Mouse (Mus musculus) adipocyte (in vitro differentiated cells): Measurements from ENCODE around the gene Elfn1.
"Not testable (repeated sequence)": the region's sequence is repeated elsewhere in the genome, so short reads cannot be mapped to it uniquely, and the experiment has no call there.

Experiments
- DNase-seq: peaks from one replicate; pipeline ENCODE4 v3.0.0-alpha.2; 2016; ENCODE audit warnings: low spot score

The Elfn1 gene

DNA sequence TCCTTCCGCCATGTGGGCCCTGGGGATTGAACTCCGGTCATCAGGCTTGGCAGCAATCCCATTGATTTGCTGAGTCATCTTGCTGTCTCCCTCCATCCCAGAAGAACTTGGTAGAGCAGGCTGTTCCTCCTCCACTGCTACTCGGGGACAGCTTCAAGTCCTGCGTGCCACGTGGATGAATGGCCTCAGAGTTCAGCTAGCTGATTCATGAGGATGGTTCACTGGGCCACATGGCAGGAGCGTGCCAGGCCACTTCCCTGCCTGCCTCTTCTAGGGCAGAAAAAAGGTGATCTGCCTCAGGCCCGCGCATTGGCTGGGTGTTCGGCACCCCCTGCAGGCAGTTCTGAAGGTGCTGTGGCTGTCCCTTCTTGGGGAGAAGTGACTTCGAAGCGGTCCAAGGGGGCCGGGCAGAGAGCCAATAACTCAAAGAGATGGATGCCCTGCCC, 62.5 kb downstream of the Elfn1 start:
- peak; percentile 67 for DNase-seq

DNA sequence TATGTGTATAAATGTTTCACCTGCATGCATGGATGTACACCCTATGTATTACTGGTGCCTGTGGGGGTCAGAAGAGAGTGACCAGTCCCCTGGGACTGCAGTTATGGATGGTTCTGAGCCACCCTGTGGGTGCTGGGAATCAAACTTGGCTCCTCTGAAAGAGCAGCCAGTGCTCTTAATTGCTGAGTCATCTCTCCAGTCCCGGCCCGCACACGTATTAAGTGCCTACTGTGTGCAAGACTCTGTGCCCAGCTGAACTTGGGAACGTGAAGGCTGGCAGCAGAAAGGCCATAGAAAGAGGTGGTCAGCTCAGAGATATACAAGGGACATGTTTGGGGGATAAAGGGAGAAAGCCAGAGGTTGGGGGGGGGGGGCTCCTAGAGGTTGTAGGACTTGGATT, 68.8 kb downstream of the Elfn1 start:
- DNase-seq: no peak

DNA sequence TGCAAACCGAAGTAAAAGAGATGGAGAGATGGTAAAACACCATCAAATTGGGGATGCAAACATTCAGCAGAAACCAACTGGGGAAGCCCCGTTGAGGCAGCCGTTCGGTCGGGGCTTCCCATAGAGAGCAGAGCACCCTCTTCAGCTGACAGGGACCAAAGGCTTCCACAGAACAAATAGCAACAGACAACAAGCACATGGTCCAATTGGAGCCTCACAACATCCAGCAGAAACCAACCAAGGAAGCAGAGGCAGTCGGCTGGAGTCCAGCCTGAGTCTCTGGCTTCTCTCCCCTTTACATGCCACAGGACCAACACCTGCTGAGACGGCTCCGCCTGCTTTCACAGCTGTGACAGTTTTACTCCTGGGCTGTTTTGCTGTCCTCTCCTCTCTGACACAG, 69.7 kb downstream of the Elfn1 start:
- DNase-seq: no peak

DNA sequence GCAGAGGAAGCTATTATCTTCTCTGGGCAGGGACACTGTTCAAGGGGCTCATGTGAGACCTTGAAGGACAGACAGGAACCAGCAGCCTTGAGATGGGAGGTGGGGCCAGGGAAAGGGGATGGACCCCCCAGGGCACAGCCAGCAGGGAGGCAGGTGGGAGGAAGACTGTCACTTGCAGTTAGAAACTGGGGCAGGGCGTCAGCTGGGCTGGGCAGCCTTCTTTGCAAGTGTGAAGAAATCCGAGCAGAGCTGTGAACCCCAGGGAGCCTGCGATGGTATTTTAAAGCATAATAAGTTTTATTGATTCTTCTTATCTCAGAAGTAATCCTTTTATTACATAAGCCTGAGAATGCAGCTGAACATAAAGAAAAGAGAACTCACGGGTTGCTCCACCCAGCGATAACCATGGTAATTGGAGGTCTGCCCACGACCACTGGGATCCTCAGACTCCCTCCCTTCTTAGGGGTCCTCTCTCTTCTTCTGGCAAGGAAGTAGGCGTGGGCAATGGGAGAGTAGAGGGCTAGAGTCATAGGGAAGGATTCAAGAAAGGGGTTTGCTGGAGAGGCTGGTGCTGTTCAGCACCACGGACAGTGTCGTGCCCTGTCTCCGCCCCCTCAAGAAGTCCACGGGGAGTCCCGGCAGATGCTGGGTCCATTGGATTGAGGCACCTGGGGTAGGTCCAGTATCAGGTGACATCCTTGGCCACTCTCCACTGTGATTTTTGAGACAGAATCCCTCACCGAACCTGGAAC, 71.0 kb downstream of the Elfn1 start:
- DNase-seq: no peak

DNA sequence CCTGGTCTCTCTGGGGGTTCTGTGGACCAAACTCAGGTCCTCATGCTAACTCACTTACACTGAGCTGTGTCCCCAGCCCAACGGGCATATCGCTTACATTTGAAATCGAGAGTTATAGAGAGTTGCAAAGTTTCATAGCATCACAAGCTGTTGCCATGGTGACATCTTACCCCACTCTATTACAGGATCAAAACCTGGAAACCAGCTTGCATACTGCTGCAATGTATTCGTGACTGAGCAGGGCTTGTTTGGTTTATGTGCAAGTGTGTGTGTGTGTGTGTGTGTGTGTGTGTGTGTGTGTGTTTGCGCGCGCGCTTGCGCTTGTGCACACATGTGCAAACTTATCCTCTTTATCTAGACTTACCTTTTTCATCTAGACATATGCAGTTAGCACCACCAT, 71.6 kb downstream of the Elfn1 start:
- no peak for DNase-seq

DNA sequence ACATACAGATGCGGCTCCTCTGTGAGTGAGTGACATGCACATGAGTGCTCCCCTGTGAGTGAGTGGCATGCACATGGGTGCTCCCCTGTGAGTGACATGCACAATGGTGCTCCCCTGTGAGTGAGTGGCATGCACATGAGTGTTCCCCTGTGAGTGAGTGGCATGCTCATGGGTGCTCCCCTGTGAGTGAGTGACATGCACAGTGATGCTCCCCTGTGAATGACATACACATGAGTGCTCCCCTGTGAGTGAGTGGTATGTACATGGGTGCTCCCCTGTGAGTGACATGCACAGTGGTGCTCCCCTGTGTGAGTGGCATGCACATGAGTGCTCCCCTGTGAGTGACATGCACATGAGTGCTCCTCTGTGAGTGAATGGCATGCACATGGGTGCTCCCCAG, 74.2 kb downstream of the Elfn1 start:
- peak; percentile 36 for DNase-seq

DNA sequence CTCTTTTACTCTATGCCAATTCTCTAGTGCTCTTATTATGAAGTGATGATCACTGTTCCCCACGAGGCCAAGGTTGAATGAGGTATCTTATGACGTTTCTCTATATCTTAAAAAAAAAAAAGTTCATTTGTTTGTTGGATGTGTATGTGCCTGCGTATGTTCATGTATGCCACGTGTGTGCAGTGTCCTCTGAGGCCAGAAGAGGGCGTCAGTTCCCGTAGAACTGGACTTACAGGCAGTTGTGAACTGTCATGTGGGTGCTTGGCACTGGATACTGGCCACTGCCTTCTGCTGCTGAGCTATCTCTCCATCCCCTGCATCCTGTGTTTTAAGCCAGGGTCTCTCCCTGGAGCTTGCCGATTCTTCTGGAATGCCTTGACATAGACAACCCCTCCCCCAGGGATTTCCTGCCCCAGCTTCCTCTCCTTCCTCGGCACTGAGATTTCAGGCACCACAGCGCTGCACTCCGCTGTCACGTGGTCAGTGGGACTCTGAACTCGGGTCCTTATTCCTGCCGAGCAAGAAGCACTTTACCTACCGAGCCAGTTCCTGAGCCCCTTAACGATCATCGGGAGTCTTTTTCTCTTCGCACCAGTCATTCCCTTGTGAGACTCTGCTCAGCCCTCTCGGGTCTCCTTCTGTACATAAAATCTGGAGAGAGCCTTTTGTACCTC, 77.5 kb downstream of the Elfn1 start:
- DNase-seq: no peak

DNA sequence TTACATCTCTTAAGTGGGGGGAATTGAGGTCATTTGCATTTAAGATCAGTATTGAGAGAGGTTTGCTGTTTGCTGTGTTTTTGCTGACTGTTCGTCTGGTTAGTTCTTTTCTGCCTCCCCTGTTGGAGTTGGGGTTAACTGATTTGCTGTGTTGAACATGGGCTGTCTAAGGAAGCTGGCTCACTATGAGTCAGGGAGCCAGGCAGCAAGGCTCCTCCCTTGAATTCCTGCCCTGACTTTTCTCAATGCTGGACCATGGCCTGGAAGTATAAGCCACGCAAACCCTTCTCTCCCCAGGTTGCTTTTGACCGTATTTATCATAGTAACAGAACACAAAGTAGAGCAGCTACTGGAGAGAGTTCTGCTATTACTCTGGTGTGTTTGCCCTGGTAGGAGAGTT, 83.8 kb downstream of the Elfn1 start:
- peak; percentile 12 for DNase-seq

DNA sequence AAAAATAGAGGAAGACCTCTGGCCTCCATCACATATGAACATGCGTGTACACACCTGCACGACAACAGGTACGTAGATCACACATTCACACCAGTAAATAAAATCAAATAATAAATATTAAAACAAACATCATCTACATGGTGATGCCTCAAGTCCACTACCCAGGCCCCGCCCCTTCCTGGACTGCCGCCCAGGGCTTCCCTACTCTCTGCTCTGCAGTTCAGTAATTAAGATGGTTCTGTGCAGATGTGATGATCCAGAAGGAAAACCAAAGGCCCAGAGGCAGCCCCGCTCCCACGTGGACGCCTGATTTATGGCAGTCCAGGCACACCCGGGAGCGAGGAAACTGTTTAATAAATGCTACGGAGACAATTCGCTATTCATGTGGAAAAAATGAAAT, 90.6 kb downstream of the Elfn1 start:
- DNase-seq: not testable (repeated sequence)

DNA sequence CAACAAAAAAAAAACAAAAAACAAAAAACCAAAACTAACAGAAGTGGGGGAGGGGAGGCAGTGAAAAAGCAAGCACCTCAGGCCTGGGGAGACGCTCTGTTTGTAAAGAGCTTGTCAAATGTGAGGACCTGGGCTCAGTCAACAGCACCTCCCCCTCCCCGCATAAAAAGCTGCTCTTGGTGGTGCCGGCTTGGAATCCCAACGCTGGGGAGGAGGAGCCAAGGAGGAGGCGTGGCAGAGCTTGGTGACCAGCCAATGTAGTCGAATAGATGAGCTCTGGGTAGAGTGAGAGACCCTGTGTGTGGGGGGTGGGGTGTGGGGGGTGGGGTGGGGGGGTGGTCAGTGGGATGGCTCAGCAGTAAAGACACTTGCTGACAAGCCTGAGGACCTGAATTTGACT, 91.2 kb downstream of the Elfn1 start:
- no peak for DNase-seq

DNA sequence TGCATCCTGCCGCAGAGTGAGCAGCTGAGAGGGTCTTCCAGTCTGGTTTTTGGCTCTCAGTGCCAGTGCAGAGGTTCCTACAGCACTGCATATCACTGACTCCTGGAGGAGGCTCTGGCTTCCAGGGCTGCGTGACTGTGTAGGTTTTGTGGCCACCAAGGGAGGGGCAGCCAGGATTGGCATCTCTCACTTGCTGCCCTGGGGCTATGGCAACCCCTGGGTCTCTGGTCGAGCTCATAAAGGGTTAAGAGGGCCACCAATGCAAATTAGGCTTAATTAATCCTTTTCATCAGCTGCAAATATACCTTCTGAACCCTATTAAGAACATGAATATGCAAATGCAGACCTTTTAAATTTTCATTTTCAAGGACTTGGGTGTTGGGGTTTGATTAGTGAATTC, 94.8 kb downstream of the Elfn1 start:
- DNase-seq: no peak

DNA sequence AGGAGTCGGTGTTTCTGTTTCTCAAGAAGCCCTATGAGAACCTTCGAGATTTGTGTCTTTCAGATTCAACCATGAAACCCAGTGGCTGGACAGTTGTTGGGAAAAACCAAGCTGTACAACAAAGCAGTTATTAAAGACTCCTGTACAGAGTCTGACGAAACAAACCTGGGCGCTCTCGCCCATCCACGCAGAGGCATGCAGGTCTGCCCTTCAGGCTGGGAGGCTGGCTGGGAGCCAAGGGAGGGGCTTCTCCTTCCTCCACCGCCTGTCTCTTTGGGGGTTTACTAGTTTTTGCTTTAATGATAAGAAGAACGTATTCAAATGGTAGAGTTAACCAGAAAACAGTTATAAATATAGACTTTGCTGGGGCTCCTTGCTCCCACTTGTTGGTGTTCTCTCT, 99.1 kb downstream of the Elfn1 start:
- DNase-seq: no peak

DNA sequence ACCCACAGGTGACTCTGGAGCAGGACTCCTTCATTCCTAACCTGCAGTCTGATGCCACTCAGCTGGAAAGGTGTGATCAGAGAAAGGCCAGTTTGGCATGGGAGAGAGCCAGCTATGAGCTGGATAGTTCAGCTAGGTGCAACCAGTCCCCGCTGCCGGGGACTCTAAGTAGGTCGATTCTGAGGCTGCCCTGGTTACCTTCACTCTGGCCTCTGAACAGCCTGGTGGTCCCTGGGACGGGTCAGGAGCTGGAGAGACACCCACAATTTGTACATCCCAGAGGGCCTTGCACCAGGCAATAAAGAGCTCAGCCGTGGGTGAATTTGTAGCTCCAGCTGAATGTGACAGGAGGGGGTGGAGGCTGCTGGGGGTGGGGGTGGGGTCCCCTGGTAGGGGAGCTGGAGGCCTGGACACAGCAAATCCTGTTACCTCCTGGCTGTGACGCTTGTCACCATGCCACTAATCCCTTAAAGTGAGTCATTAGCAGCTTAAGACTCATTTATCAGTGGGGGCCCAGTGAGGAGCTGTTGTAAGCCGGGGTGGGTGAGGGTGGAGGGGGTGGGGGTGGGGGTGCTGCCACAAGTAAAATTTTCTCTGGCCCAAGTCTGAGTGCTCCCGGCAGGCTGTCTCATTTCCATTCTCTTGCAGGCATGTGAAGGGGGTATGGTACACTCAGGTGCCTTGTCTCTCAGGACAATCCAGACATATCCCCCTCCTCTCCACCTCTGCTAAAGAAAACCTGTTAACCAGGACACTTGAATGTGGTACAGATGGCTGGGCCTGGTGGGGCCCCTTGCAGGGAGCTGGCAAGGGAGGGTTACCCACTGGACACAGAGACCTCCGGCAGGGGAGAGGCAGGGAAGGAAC, 100.1 kb downstream of the Elfn1 start:
- DNase-seq: no peak

DNA sequence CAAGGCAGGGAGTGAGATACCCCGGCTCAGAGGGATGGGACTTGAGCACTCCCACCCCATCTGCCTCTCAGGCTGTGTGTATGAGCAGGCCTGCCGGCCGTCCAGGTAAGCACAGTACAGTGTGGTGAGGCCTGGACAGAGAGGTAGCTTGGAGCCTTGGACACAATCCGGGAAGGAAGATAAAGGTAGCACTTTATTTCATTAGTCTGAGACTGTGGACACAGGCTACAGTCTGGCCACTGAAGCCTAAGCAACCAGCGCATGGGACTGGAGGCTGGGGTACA, 100.7 kb downstream of the Elfn1 start:
- no peak for DNase-seq

DNA sequence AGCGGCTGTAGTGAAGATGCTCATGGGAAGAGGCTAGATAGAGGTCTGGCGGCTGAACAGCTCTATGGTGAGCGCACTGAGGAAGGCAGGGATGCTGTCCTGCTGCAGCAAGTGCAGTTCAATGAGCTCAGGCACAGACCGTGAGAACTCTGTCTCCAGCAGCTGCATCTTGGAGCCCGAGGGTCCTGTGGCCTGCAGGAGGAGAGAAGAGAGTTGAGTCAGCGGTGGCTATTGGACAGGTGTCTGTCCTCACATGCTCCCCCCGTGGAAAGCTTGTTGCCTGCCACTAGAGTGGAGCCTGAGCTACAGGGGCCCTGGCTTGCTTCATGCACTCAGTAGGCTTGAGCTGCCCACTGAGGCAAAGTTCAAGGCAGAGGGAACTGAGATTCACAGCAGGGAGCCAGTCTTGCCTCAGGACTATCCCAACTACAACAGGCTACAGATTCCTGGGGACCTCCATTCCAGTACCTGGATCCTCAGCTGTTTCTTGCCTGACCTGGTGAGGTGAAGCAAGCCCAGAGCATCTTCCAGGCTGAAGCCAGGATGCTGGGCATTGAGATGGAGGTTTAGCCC, 101.4 kb downstream of the Elfn1 start:
- peak; percentile 62 for DNase-seq

DNA sequence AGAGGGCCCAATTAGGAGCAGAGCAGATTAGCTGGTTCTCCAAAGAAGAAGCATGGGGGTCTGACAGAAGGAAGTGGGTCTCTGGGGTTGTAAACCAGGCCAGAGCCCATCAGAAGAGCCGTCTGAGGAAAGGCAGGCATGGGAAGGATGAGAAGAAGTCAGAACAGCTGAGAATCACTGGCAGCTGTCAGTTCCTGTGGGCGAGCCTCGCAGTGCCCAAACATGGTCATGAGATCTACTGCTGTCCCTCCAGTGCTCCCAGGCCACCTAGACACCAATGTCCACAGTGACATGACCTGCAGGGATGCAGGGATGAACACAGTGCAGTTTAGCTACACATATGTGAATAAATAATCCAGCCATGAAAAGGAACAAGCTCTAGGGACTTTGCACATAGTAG, 102.7 kb downstream of the Elfn1 start:
- DNase-seq: no peak

DNA sequence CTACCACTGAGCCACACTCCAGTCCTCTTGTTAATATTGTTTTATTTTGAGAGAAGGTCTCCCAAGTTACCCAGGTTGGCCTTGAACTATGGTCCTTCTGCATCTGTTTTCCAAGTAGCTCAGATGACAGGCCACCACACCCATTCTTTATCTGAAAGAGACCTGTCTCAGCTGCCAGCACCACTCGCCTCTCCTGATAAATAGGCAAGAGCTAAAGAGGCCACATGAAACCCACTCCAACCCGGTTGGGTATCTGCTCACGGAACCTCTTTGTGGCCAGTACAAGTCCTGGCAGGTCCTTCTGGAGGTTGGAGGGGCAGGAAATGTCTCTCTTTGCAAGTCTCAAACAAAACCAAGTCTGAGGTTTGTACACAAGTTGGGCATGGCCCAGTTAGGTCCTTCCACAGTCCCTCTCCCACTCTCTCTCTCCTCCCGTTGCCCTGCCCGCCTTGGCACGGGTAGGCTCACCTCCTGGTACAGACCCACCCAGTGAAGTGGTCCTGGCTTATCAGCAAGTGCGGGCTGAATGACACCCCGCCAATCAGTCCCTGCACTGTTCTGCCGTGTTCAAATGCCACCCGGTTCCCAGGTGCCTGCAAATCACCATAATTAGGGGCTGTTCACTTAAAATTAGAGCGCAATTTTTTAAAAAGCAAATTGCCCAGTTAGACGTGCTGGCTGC, 104.7 kb downstream of the Elfn1 start:
- DNase-seq: no peak

DNA sequence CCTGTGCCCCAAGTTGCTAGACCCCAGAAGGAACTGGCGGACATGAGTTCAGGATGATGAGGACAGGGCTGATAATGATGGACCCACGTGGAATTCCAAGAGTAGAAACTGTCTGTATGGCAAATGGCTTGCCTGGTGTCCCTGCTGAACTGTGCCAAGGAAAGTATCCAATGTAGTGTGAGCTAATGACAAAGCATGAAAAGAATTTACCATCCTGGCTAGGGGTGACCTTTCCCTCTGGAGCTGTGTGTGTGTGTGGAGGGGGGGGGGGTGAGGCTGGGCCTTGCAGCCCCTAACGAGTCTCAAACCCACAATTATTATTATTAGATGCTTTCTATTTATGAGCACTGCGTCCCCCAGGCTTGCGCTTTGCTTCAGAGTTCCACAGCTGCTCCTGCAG, 105.9 kb downstream of the Elfn1 start:
- DNase-seq: no peak

DNA sequence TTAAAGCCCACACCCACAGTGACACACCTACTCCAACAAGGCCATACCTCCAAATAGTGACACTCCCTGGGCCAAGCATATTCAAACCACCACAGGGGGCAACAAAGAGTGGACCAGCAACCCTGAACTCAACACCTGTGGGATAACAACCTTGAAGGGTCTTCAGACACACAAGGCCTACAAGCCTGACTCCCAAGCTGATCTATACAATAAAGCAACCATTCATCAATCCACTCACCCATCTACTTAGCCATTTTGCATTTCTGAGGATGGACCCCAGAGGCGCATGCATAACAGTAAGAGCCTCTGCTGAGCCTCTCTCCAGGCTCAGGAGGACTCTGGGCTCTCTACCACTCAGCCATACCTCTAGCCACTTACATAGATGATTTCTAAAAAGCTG, 109.2 kb downstream of the Elfn1 start:
- no peak for DNase-seq

DNA sequence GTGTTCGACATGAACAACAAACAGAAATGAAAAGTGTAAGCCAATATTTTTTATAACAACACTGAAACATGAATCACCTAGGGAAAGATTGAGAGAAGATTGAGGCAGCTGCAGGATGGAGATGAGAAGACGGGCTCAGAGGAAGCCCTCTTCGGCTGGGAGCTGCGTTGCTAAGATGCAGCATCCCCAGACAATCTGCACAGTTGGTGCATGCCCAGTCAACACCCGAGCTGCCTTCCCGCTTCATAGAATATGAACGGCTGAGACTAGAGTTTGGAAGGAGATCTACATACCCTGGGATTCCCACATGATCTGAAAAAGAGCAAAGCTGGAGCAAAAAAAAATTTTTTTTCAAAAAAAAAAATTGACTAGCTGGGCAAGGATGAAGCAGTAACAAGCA, 111.0 kb downstream of the Elfn1 start:
- DNase-seq: no peak

DNA sequence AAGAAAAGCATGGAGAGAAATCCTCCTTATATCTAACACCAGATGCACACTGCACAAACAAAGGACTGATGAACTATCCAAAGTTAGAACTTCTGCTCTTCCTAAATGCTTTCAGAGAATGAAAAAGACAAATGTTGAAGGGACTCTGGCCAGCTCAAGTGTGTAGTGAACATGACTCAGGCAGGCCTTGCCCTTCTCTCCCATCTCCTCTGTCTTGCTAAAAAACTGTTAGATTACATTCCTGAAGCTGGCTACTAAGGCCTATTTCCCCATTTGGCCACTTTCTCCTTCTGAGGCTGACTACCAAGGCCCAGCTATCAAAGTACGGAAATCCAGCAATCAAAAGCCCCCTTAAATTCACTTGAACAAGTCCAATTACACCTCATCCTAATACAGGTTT, 111.9 kb downstream of the Elfn1 start:
- DNase-seq: no peak

DNA sequence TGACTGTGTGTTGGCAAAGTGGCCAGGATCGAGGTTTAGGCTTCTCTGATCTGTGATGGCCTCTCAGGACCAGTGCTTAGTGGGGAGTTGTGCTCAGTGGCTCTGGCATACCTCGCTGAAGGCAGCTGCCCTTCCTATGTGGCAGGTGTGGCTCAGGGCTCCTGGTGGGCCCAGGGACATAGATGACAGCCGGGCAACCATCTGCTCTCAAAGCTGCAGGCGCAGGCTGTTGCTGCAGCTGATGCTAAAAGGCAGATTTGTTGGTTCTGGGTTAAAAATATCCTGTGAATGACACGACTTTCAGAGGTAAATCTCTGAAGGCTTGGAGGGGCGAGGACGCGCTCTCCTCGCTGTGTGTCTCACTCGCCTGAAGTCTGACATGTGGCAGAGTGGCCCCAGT, 114.0 kb downstream of the Elfn1 start:
- DNase-seq: no peak
